Mouse (Mus musculus) ES-E14 (cell line): ENCODE results near the gene Tctn3. TPM values are rescaled to one million over a fixed set of nuclear protein-coding genes. Genes with fewer than 3 reads are reported as not detected.
A peak's percentile ranks its signal among the peaks of the same experiment; 100 is the strongest.

Experiments used
- DNase-seq: peaks from one replicate; pipeline ENCODE4 v3.0.0-alpha.2; 2013; ENCODE audit warnings: low read depth, low spot score
- H3K27ac ChIP-seq: 2 replicates; pipeline ENCODE4 v1.5.1; 2012; ENCODE audit warnings: low read depth, mild to moderate bottlenecking, low read length, moderate library complexity, mixed read lengths; ENCODE audit not compliant: poor library complexity, insufficient read depth, severe bottlenecking
- H3K36me3 ChIP-seq: 2 replicates; pipeline ENCODE4 v1.6.1; 2012; ENCODE audit warnings: mild to moderate bottlenecking, low read length, moderate library complexity, mixed read lengths; ENCODE audit not compliant: control insufficient read depth, poor library complexity, insufficient read depth, severe bottlenecking
- H3K4me1 ChIP-seq, 2 experiments: fragments of 150-350 bp in 1 of 2; sonication (generic) in 1 of 2; 2 replicates each; pipeline ENCODE4 v1.6.1; 2012; ENCODE audit warnings: low read length in 2 of 2, mild to moderate bottlenecking in 1 of 2, mixed read lengths in 1 of 2; ENCODE audit not compliant: control insufficient read depth in 2 of 2, insufficient read depth in 2 of 2, poor library complexity in 1 of 2
- H3K4me3 ChIP-seq, 2 experiments: fragments of 150-350 bp in 1 of 2; sonication (generic) in 1 of 2; 2 replicates each; pipeline ENCODE4 v1.5.1; 2012; ENCODE audit warnings: low read length in 2 of 2, low read depth in 1 of 2, mild to moderate bottlenecking in 1 of 2, mixed read lengths in 1 of 2; ENCODE audit not compliant: insufficient read depth in 1 of 2, poor library complexity in 1 of 2, severe bottlenecking in 1 of 2
- H3K9ac ChIP-seq: 2 replicates; pipeline ENCODE4 v1.6.1; 2012; ENCODE audit warnings: low read depth, mild to moderate bottlenecking, low read length, mixed read lengths; ENCODE audit not compliant: poor library complexity, insufficient read depth, severe bottlenecking
- H3K9me3 ChIP-seq: fragments of 150-350 bp; sonication (generic); 2 replicates; pipeline ENCODE4 v1.6.1; 2012; ENCODE audit warnings: low read depth, mild to moderate bottlenecking, low read length; ENCODE audit not compliant: control insufficient read depth, insufficient read depth
- CHD2 ChIP-seq: IDR thresholded peaks from 2 replicates; pipeline ENCODE4 v1.6.1; 2014; ENCODE audit warnings: mild to moderate bottlenecking, low read depth, low read length, inconsistent platforms
- HCFC1 ChIP-seq: IDR thresholded peaks from 2 replicates; pipeline ENCODE4 v1.6.1; 2012; ENCODE audit warnings: low read length, inconsistent platforms, borderline replicate concordance; ENCODE audit not compliant: insufficient read depth
- MAFK ChIP-seq: IDR thresholded peaks from 2 replicates; pipeline ENCODE4 v1.6.1; 2014; ENCODE audit warnings: mild to moderate bottlenecking, low read depth, low read length, inconsistent platforms; ENCODE audit not compliant: insufficient read depth
- ZC3H11A ChIP-seq: IDR thresholded peaks from 2 replicates; pipeline ENCODE4 v1.6.1; 2012; ENCODE audit warnings: low read depth, mild to moderate bottlenecking, inconsistent platforms, low read length, borderline replicate concordance
- ZNF384 ChIP-seq: IDR thresholded peaks from 2 replicates; pipeline ENCODE4 v1.6.1; 2012; ENCODE audit warnings: low read depth, low read length, inconsistent platforms
- in situ Hi-C, 2 experiments: fragments of 600-800 bp; cut with MboI; formaldehyde crosslinking; loops; one replicate each; pipeline ENCODE4 v1.15.1; 2025; ENCODE audit warnings: low sequenced_read_pairs in 2 of 2, inconsistent platforms in 1 of 2; ENCODE audit not compliant: unreplicated experiment in 2 of 2
- total RNA-seq: library from RNA; depleted of rRNA; stranded (reverse); fragments of 300-350 nt; gene quantifications from 2 replicates; pipeline ENCODE4 v1.2.3, GENCODE M21; 2012

Tctn3 gene
- total RNA-seq, 1 experiment: 8.8 TPM

DNA sequence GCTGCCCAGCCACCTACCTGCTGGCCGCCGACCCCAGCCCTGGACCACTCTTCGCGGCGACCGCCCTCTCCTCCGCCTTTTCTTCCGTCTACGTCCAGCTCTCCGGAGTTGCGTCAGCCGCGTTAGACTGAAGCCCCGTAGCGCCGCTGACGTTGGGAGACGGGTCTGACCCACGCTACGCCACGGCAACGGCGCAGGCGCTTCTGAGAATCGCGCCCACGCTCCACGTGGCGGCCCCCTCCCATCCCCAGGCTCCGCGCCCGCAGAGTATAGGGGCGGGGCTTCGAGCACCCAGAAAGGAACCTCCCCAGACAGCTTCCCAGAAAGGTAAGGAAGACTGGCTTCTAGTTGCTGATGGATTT lies 23.8 kb downstream of the Tctn3 start, which contains the start of gene Aldh18a1:
TSS of gene Aldh18a1 (minus strand) at position 171 of the 362 bp plus-strand sequence.
- H3K27ac ChIP-seq: no peak within 1 kb of the TSS
- in situ Hi-C loops: no loop called here
- peak within 1 kb of the TSS; percentile 67 to 92 for H3K4me3 ChIP-seq

GRCm38 (mm10) chr19:40587491-40588292 lies 24.3 kb downstream of the Tctn3 start:
- DNase-seq: no peak
- Histone ChIP-seq H3K36me3 (no peaks in the 10 kb centered on the region; the same call in 1 of the 2 replicates), H3K27ac (no peak overlapping the region), H3K4me1 (peaks cover 2% of the 10 kb centered on the region in 2 experiments; a peak in 1 of 4 replicates), H3K9ac (peak overlapping the region; percentile 81), H3K4me3 (peak overlapping the region; percentile 52 to 92), H3K9me3 (no peaks in the 10 kb centered on the region)
- TF ChIP-seq ZC3H11A: no peak
- no peak for TF ChIP-seq CHD2
- TF ChIP-seq HCFC1: no peak
- TF ChIP-seq ZNF384: no peak
- no peak for TF ChIP-seq MAFK
- in situ Hi-C loops: no loop called here

More for the DNA sequence above, 23.8 kb downstream of the Tctn3 start, which contains the start of gene Aldh18a1:
- peak; percentile 84 for DNase-seq
- Histone ChIP-seq H3K9me3 (no peaks in the 10 kb centered on the region), H3K4me1 (peaks cover 2% of the 10 kb centered on the region in 2 experiments; a peak in 1 of 4 replicates), H3K9ac (peak within 1 kb of the TSS; percentile 81), H3K36me3 (no peaks in the 10 kb centered on the region; the same call in 1 of the 2 replicates)
- TF ChIP-seq CHD2 (no peak), MAFK (no peak), ZNF384 (no peak), ZC3H11A (no peak), HCFC1 (no peak)

DNA sequence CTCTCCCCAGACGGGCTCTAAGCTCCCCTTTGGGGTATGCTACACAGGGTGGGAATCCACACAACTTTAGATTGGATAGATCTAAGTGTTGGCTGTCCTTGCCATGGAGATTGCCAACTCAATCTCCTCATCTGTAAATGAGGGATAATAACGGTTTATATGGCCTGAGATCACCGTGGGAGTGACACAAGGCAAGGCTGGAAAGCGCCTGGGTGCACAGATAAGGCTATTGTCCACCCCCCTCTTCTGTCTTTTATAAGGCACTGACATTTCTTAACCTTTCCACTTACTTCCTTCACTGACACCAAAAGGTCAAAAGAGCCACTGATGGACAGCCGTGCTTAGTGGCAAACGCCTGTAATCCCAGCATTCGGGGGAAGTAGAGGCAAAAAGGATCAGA lies 25.1 kb downstream of the Tctn3 start:
- in situ Hi-C loops: no loop called here
- Histone ChIP-seq H3K9ac (no peak overlapping the region), H3K36me3 (no peaks in the 10 kb centered on the region; the same call in 1 of the 2 replicates), H3K4me3 (no peak overlapping the region), H3K9me3 (no peaks in the 10 kb centered on the region), H3K4me1 (peaks cover 2% of the 10 kb centered on the region in 2 experiments; a peak in 1 of 4 replicates), H3K27ac (no peak overlapping the region)
- no peak for DNase-seq
- no peak for TF ChIP-seq CHD2
- TF ChIP-seq ZC3H11A: no peak
- TF ChIP-seq MAFK: no peak
- no peak for TF ChIP-seq ZNF384
- TF ChIP-seq HCFC1: no peak

- Histone ChIP-seq H3K9ac (no peak overlapping the region), H3K4me1 (no peaks in the 10 kb centered on the region), H3K9me3 (no peaks in the 10 kb centered on the region), H3K4me3 (no peak overlapping the region), H3K27ac (no peak overlapping the region), H3K36me3 (peaks cover 7% of the 10 kb centered on the region; the same call in 1 of the 2 replicates)
- DNase-seq: no peak
- TF ChIP-seq ZNF384 (no peak), MAFK (no peak), HCFC1 (no peak), CHD2 (no peak), ZC3H11A (no peak)
- in situ Hi-C loops: no loop called here
These were observed 30.4 kb downstream of the Tctn3 start for GRCm38 (mm10) chr19:40581662-40582061.
